23 mouse cellular contexts compared by ENCODE assay signal in the genomic region with DNA sequence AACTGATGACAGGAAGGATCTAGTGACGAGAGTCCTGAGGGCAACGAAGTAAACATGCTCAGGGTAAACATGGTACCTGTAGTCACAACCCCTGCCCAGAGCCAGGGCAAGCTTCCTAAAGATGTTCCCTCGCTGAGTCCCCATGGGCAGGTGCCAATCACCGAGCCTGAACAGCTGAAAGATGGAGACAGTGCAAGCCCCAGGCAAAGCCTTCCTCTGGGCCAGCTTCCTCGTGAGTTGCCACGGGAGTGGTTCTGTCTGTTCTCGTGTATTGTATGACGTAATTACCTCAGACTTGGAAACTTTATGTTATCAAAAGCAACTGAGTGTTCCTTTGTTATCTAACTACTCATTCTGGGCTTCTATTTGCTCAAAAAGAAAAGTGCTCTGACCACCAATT.
DNase-seq lines count a peak whose midpoint lies in the region; ATAC-seq lines count a peak whose summit lies in the region.
"Had no signal": no experiment of that assay in that cellular context is flagged by ENCODE, and none has a peak within 500 bp of the region (broad histone marks: within the 10 kb centered on the region; RNA-seq: fewer than 3 reads in every experiment).

No protein-coding gene starts in this region.

- ATAC-seq in common myeloid progenitor, adult 5-6 weeks (replicated peaks; ENCODE audit: low read depth, poor library complexity, severe bottlenecking) = peak; percentile 46
- ATAC-seq in megakaryocyte-erythroid progenitor cell, adult 5-6 weeks (replicated peaks; ENCODE audit: low FRiP score, low TSS enrichment, poor library complexity, severe bottlenecking) = peak; percentile 69
- ATAC-seq: forebrain, embryonic 15.5 days; inflammation-experienced regulatory T-cells, adult 6 months; intestine, postnatal 0 days; Patski had no signal

- no peaks in the 10 kb centered on the region for H3K36me3 ChIP-seq in forebrain, embryonic 10.5 days (replicated peaks)
- H3K36me3 ChIP-seq: embryonic facial prominence, embryonic 15.5 days; forebrain, embryonic 15.5 days; heart, embryonic 12.5 days; hindbrain, embryonic 15.5 days had no signal

- intact Hi-C loops in heart, postnatal 10 days (cut with DNase I) = no loop called here

- WGBS in forebrain, embryonic 10.5 days = 84% methylated on average over 8 of the region's 8 CpGs

- H3K4me3 ChIP-seq in forebrain, embryonic 10.5 days = no peak overlapping the region
- H3K4me3 ChIP-seq: embryonic facial prominence, embryonic 15.5 days; erythroblast, embryonic 14.5 days; forebrain, embryonic 15.5 days; heart, adult 2 months; heart, embryonic 12.5 days; hindbrain, embryonic 15.5 days had no signal

- no peaks in the 10 kb centered on the region for H3K9me3 ChIP-seq in forebrain, embryonic 10.5 days
- H3K9me3 ChIP-seq: embryonic facial prominence, embryonic 15.5 days; forebrain, embryonic 15.5 days; hindbrain, embryonic 15.5 days had no signal

- no peaks in the 10 kb centered on the region for H3K4me1 ChIP-seq in forebrain, embryonic 10.5 days
- H3K4me1 ChIP-seq: embryonic facial prominence, embryonic 15.5 days; forebrain, embryonic 15.5 days had no signal

- no peaks in the 10 kb centered on the region for H3K27me3 ChIP-seq in forebrain, embryonic 10.5 days (ENCODE audit: poor library complexity, severe bottlenecking)
- H3K27me3 ChIP-seq: CH12.LX; embryonic facial prominence, embryonic 15.5 days; forebrain, embryonic 15.5 days; hindbrain, embryonic 15.5 days; Patski had no signal

- peak; percentile 78 for DNase-seq in heart, adult 11 months
- no peak for DNase-seq in heart, postnatal 10 days
- DNase-seq in forebrain, embryonic 10.5 days (ENCODE audit: extremely low spot score, low spot score) = no peak
- DNase-seq in embryo, embryonic 9.5 days (ENCODE audit: extremely low spot score) = no peak
- DNase-seq: adrenal gland, adult 2 months; adrenal gland, postnatal 25 days; cerebellum, adult 18-20 months; cerebellum, adult 9-11 months; cerebellum, postnatal 36 days; gastrocnemius, postnatal 14 days; heart, adult 2 months; heart, postnatal 36 days had no signal

- no peak overlapping the region for H3K27ac ChIP-seq in forebrain, embryonic 10.5 days
- H3K27ac ChIP-seq: embryonic facial prominence, embryonic 15.5 days; forebrain, embryonic 15.5 days; heart, adult 2 months; hindbrain, embryonic 15.5 days had no signal
